Mouse (Mus musculus): ENCODE results near the gene Hcrtr1. TPM values are rescaled to one million over a fixed set of nuclear protein-coding genes. Genes with fewer than 3 reads are reported as not detected.
A peak's percentile ranks its signal among the peaks of the same experiment; 100 is the strongest.

The Hcrtr1 gene
- polyA plus RNA-seq, 1 experiment from 2014 or later: 1.6 TPM

- H3K9ac ChIP-seq (replicated peaks; ENCODE audit: low read length): no peak overlapping the region
- WGBS: 65% methylated on average over 8 of the region's 8 CpGs
- no peak overlapping the region for H3K27ac ChIP-seq (replicated peaks; ENCODE audit: low read depth, low read length)
- DNase-seq (no peak), ATAC-seq (ENCODE audit: low FRiP score, low TSS enrichment) (no peak)
- peaks cover 46% of the 10 kb centered on the region for H3K36me3 ChIP-seq (ENCODE audit: control insufficient read depth, insufficient read depth, low read length)
- no peaks in the 10 kb centered on the region for H3K4me1 ChIP-seq (ENCODE audit: control insufficient read depth, insufficient read depth, low read length)
- H3K4me3 ChIP-seq (replicated peaks; ENCODE audit: low read depth, low read length): no peak overlapping the region
- no peaks in the 10 kb centered on the region for H3K9me3 ChIP-seq (ENCODE audit: control insufficient read depth, low read length)
- no peak overlapping the region for H3K4me2 ChIP-seq (ENCODE audit: low read length)
- no peaks in the 10 kb centered on the region for H3K27me3 ChIP-seq (ENCODE audit: control insufficient read depth, insufficient read depth, low read length)
Measured at GRCm38 (mm10) chr4:130121560-130121959, 17.6 kb downstream of the Hcrtr1 start.

- Histone ChIP-seq H3K27me3 (ENCODE audit: control insufficient read depth, insufficient read depth, low read length) (no peaks in the 10 kb centered on the region), H3K9me3 (ENCODE audit: control insufficient read depth, low read length) (no peaks in the 10 kb centered on the region), H3K4me1 (ENCODE audit: control insufficient read depth, insufficient read depth, low read length) (no peaks in the 10 kb centered on the region), H3K27ac (replicated peaks; ENCODE audit: low read depth, low read length) (no peak overlapping the region), H3K4me3 (replicated peaks; ENCODE audit: low read depth, low read length) (no peak overlapping the region), H3K36me3 (ENCODE audit: control insufficient read depth, insufficient read depth, low read length) (peaks cover 38% of the 10 kb centered on the region), H3K9ac (replicated peaks; ENCODE audit: low read length) (no peak overlapping the region), H3K4me2 (ENCODE audit: low read length) (no peak overlapping the region)
- ATAC-seq (ENCODE audit: low FRiP score, low TSS enrichment) (no peak), DNase-seq (no peak)
- WGBS: 70% methylated on average over 4 of the region's 4 CpGs
Measured at GRCm38 (mm10) chr4:130120752-130121151, 18.4 kb downstream of the Hcrtr1 start.

- DNase-seq (no peak), ATAC-seq (ENCODE audit: low FRiP score, low TSS enrichment) (no peak)
- WGBS: 98% methylated on average over 1 of the region's 1 CpGs
- H3K4me1 ChIP-seq (ENCODE audit: control insufficient read depth, insufficient read depth, low read length): peaks cover 10% of the 10 kb centered on the region
- H3K4me3 ChIP-seq (replicated peaks; ENCODE audit: low read depth, low read length): no peak overlapping the region
- H3K27ac ChIP-seq (replicated peaks; ENCODE audit: low read depth, low read length): no peak overlapping the region
- no peak overlapping the region for H3K4me2 ChIP-seq (ENCODE audit: low read length)
- H3K27me3 ChIP-seq (ENCODE audit: control insufficient read depth, insufficient read depth, low read length): no peaks in the 10 kb centered on the region
- no peak overlapping the region for H3K9ac ChIP-seq (replicated peaks; ENCODE audit: low read length)
- H3K9me3 ChIP-seq (ENCODE audit: control insufficient read depth, low read length): no peaks in the 10 kb centered on the region
- H3K36me3 ChIP-seq (ENCODE audit: control insufficient read depth, insufficient read depth, low read length): peaks cover 7% of the 10 kb centered on the region; the same call in 1 of the 2 replicates
Measured at GRCm38 (mm10) chr4:130112732-130113131, 26.4 kb downstream of the Hcrtr1 start.

GRCm38 (mm10) chr4:130112299-130112698, 26.9 kb downstream of the Hcrtr1 start:
- H3K4me3 ChIP-seq (replicated peaks; ENCODE audit: low read depth, low read length): no peak overlapping the region
- no peak overlapping the region for H3K27ac ChIP-seq (replicated peaks; ENCODE audit: low read depth, low read length)
- no peak for ATAC-seq (ENCODE audit: low FRiP score, low TSS enrichment)
- H3K36me3 ChIP-seq (ENCODE audit: control insufficient read depth, insufficient read depth, low read length): peaks cover 7% of the 10 kb centered on the region; the same call in 1 of the 2 replicates
- H3K4me2 ChIP-seq (ENCODE audit: low read length): no peak overlapping the region
- no peaks in the 10 kb centered on the region for H3K9me3 ChIP-seq (ENCODE audit: control insufficient read depth, low read length)
- H3K4me1 ChIP-seq (ENCODE audit: control insufficient read depth, insufficient read depth, low read length): peaks cover 10% of the 10 kb centered on the region
- no peak for DNase-seq
- H3K27me3 ChIP-seq (ENCODE audit: control insufficient read depth, insufficient read depth, low read length): no peaks in the 10 kb centered on the region
- no peak overlapping the region for H3K9ac ChIP-seq (replicated peaks; ENCODE audit: low read length)
- WGBS: 83% methylated on average over 7 of the region's 7 CpGs

GRCm38 (mm10) chr4:130110091-130110490, 29.1 kb downstream of the Hcrtr1 start:
- Histone ChIP-seq H3K27ac (replicated peaks; ENCODE audit: low read depth, low read length) (no peak overlapping the region), H3K9me3 (ENCODE audit: control insufficient read depth, low read length) (no peaks in the 10 kb centered on the region), H3K4me1 (ENCODE audit: control insufficient read depth, insufficient read depth, low read length) (peaks cover 13% of the 10 kb centered on the region), H3K36me3 (ENCODE audit: control insufficient read depth, insufficient read depth, low read length) (0 out of 2 replicates have a peak, but pooled peaks cover 3% of the 10 kb centered on the region), H3K27me3 (ENCODE audit: control insufficient read depth, insufficient read depth, low read length) (0 out of 2 replicates have a peak, but pooled peaks cover 3% of the 10 kb centered on the region), H3K4me2 (ENCODE audit: low read length) (no peak overlapping the region), H3K4me3 (replicated peaks; ENCODE audit: low read depth, low read length) (no peak overlapping the region), H3K9ac (replicated peaks; ENCODE audit: low read length) (no peak overlapping the region)
- 92% methylated on average over 7 of the region's 7 CpGs for WGBS
- DNase-seq: no peak
- ATAC-seq (ENCODE audit: low FRiP score, low TSS enrichment): no peak

- DNase-seq (no peak), ATAC-seq (ENCODE audit: low FRiP score, low TSS enrichment) (no peak)
- Histone ChIP-seq H3K27me3 (ENCODE audit: control insufficient read depth, insufficient read depth, low read length) (0 out of 2 replicates have a peak, but pooled peaks cover 3% of the 10 kb centered on the region), H3K9ac (replicated peaks; ENCODE audit: low read length) (no peak overlapping the region), H3K4me1 (ENCODE audit: control insufficient read depth, insufficient read depth, low read length) (peaks cover 13% of the 10 kb centered on the region), H3K36me3 (ENCODE audit: control insufficient read depth, insufficient read depth, low read length) (0 out of 2 replicates have a peak, but pooled peaks cover 3% of the 10 kb centered on the region), H3K27ac (replicated peaks; ENCODE audit: low read depth, low read length) (no peak overlapping the region), H3K4me2 (ENCODE audit: low read length) (no peak overlapping the region), H3K4me3 (replicated peaks; ENCODE audit: low read depth, low read length) (no peak overlapping the region), H3K9me3 (ENCODE audit: control insufficient read depth, low read length) (no peaks in the 10 kb centered on the region)
- 94% methylated on average over 9 of the region's 9 CpGs for WGBS
Measured at GRCm38 (mm10) chr4:130109666-130110065, 29.5 kb downstream of the Hcrtr1 start.

GRCm38 (mm10) chr4:130108929-130109328, 30.2 kb downstream of the Hcrtr1 start:
- H3K27me3 ChIP-seq (ENCODE audit: control insufficient read depth, insufficient read depth, low read length): 0 out of 2 replicates have a peak, but pooled peaks cover 3% of the 10 kb centered on the region
- H3K4me2 ChIP-seq (ENCODE audit: low read length): no peak overlapping the region
- no peak overlapping the region for H3K27ac ChIP-seq (replicated peaks; ENCODE audit: low read depth, low read length)
- ATAC-seq (ENCODE audit: low FRiP score, low TSS enrichment): no peak
- no peak for DNase-seq
- peaks cover 13% of the 10 kb centered on the region for H3K4me1 ChIP-seq (ENCODE audit: control insufficient read depth, insufficient read depth, low read length)
- H3K36me3 ChIP-seq (ENCODE audit: control insufficient read depth, insufficient read depth, low read length): 0 out of 2 replicates have a peak, but pooled peaks cover 3% of the 10 kb centered on the region
- no peak overlapping the region for H3K9ac ChIP-seq (replicated peaks; ENCODE audit: low read length)
- no peaks in the 10 kb centered on the region for H3K9me3 ChIP-seq (ENCODE audit: control insufficient read depth, low read length)
- 95% methylated on average over 3 of the region's 3 CpGs for WGBS
- no peak overlapping the region for H3K4me3 ChIP-seq (replicated peaks; ENCODE audit: low read depth, low read length)

GRCm38 (mm10) chr4:130107444-130108131, 31.6 kb downstream of the Hcrtr1 start:
- WGBS: under 1% methylated on average over 39 of the region's 39 CpGs
- Histone ChIP-seq H3K4me3 (replicated peaks; ENCODE audit: low read depth, low read length) (peak overlapping the region; percentile 79), H3K9me3 (ENCODE audit: control insufficient read depth, low read length) (no peaks in the 10 kb centered on the region), H3K27ac (replicated peaks; ENCODE audit: low read depth, low read length) (peak overlapping the region; percentile 68), H3K9ac (replicated peaks; ENCODE audit: low read length) (peak overlapping the region; percentile 61), H3K27me3 (ENCODE audit: control insufficient read depth, insufficient read depth, low read length) (0 out of 2 replicates have a peak, but pooled peaks cover 3% of the 10 kb centered on the region), H3K4me2 (ENCODE audit: low read length) (peak overlapping the region; percentile 64), H3K4me1 (ENCODE audit: control insufficient read depth, insufficient read depth, low read length) (peaks cover 13% of the 10 kb centered on the region), H3K36me3 (ENCODE audit: control insufficient read depth, insufficient read depth, low read length) (0 out of 2 replicates have a peak, but pooled peaks cover 3% of the 10 kb centered on the region)
- ATAC-seq (ENCODE audit: low FRiP score, low TSS enrichment): peak; percentile 97
- peak; percentile 100 for DNase-seq

- peaks cover 13% of the 10 kb centered on the region for H3K4me1 ChIP-seq (ENCODE audit: control insufficient read depth, insufficient read depth, low read length)
- H3K9me3 ChIP-seq (ENCODE audit: control insufficient read depth, low read length): no peaks in the 10 kb centered on the region
- WGBS: 13% methylated on average over 14 of the region's 14 CpGs
- 0 out of 2 replicates have a peak overlapping the region, but pooled peaks have one; percentile 61 for H3K9ac ChIP-seq (replicated peaks; ENCODE audit: low read length)
- DNase-seq (no peak), ATAC-seq (ENCODE audit: low FRiP score, low TSS enrichment) (peak; percentile 79)
- H3K4me3 ChIP-seq (replicated peaks; ENCODE audit: low read depth, low read length): peak overlapping the region; percentile 79
- H3K4me2 ChIP-seq (ENCODE audit: low read length): peak overlapping the region; percentile 64
- 0 out of 2 replicates have a peak, but pooled peaks cover 3% of the 10 kb centered on the region for H3K27me3 ChIP-seq (ENCODE audit: control insufficient read depth, insufficient read depth, low read length)
- H3K27ac ChIP-seq (replicated peaks; ENCODE audit: low read depth, low read length): peak overlapping the region; percentile 68
- no peaks in the 10 kb centered on the region for H3K36me3 ChIP-seq (ENCODE audit: control insufficient read depth, insufficient read depth, low read length)
Measured at GRCm38 (mm10) chr4:130107065-130107443, 32.1 kb downstream of the Hcrtr1 start.

Data from midbrain, embryonic 14.5 days (tissue).